Mouse (Mus musculus): ENCODE data around the gene Sgip1. TPM values are rescaled to one million over a fixed set of nuclear protein-coding genes. Genes with fewer than 3 reads are reported as not detected.

The Sgip1 gene
- total and polyA plus RNA-seq, 2 experiments from 2014 or later, result 51.4 to 78.0 TPM

DNA sequence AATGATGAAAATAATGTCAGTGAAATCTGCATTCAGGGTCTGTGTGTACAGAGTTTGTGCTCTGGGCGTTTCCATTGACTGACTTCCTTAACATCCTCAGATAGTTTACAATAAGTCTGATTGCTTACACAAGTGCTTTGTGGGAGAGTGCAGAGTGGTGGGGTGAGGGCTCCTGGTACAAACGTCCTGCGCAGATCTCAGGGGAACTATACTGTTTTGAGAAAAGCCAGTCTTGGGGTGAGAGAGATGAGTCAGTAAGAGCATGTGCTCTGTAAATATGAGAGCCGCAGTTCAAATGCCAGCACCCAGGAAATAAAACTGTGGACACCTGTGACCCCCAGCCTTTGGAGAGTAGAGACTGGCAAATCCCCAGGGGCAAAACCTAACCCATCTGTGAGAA, 80.7 kb downstream of the Sgip1 start:
- DNase-seq (ENCODE audit: low spot score) (no peak), ATAC-seq (ENCODE audit: low FRiP score) (no peak)
- no peaks in the 10 kb centered on the region for H3K4me1 ChIP-seq (ENCODE audit: insufficient read depth, low read length)
- H3K4me2 ChIP-seq (ENCODE audit: low read depth, low read length, poor library complexity, severe bottlenecking), result no peak overlapping the region
- WGBS, result 71% methylated on average over 4 of the region's 4 CpGs
- no peak overlapping the region for H3K9ac ChIP-seq (replicated peaks; ENCODE audit: low read length, poor library complexity, severe bottlenecking)
- H3K9me3 ChIP-seq (ENCODE audit: low read length), result no peaks in the 10 kb centered on the region
- no peaks in the 10 kb centered on the region for H3K27me3 ChIP-seq (ENCODE audit: insufficient read depth, low read length)
- no peak for TF ChIP-seq CTCF (IDR thresholded peaks at IDR 0.05)
- no peak overlapping the region for H3K4me3 ChIP-seq (ENCODE audit: low read depth, low read length)
- no peaks in the 10 kb centered on the region for H3K36me3 ChIP-seq (ENCODE audit: insufficient read depth, low read length)
- H3K27ac ChIP-seq (ENCODE audit: low read depth, low read length), result no peak overlapping the region

DNA sequence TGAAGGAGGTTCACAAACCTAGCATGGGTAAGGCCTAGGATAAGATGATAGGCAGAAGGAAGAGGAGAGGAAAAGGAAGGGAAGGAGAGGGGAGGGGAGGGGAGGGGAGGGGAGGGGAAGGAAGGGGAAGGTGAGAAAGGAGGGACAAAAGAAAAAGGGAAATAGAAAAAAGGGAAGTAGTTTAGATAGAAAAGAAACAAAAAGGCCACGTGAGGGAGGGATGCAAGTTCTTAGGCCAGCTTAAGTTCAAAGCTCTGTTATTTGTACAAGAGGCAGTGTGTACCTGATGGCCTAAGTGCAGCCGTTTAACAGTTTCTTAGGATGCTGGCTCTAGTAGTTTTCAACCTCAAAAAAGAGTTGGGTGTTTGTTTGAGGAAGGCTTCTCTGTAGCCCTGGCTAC, 83.4 kb downstream of the Sgip1 start:
- no peak for TF ChIP-seq CTCF (IDR thresholded peaks at IDR 0.05)
- no peak for ATAC-seq (ENCODE audit: low FRiP score)

DNA sequence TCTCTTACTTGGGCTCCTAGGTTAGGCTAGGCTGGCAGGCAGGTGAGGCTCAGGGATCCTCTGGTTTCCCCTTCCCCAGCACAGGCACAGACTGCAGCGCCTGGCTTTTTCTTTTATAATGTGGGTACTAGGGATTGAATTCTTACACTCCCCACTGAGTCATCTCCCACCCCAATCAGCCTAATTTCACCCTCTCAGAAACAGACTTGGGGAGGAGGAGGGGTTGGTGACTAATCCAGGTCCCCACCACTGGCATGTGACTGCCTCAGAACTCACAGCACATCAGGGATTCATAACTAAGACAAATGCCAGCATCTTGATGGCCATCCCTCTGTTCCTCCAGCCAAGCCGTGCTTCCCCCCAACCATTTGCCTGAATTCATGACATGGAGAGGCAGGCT, 85.1 kb downstream of the Sgip1 start:
- ATAC-seq (ENCODE audit: low FRiP score) (no peak), DNase-seq (ENCODE audit: low spot score) (no peak)
- no peak overlapping the region for H3K9ac ChIP-seq (replicated peaks; ENCODE audit: low read length, poor library complexity, severe bottlenecking)
- no peak overlapping the region for H3K27ac ChIP-seq (ENCODE audit: low read depth, low read length)
- H3K4me1 ChIP-seq (ENCODE audit: insufficient read depth, low read length), result no peaks in the 10 kb centered on the region
- no peak overlapping the region for H3K4me3 ChIP-seq (ENCODE audit: low read depth, low read length)
- H3K27me3 ChIP-seq (ENCODE audit: insufficient read depth, low read length), result no peaks in the 10 kb centered on the region
- 58% methylated on average over 2 of the region's 2 CpGs for WGBS
- no peak overlapping the region for H3K4me2 ChIP-seq (ENCODE audit: low read depth, low read length, poor library complexity, severe bottlenecking)
- no peaks in the 10 kb centered on the region for H3K36me3 ChIP-seq (ENCODE audit: insufficient read depth, low read length)
- TF ChIP-seq CTCF (IDR thresholded peaks at IDR 0.05), result no peak
- H3K9me3 ChIP-seq (ENCODE audit: low read length), result no peaks in the 10 kb centered on the region

More for the DNA sequence above, 83.4 kb downstream of the Sgip1 start:
- Histone ChIP-seq H3K4me2 (ENCODE audit: low read depth, low read length, poor library complexity, severe bottlenecking) (no peak overlapping the region), H3K27me3 (ENCODE audit: insufficient read depth, low read length) (no peaks in the 10 kb centered on the region), H3K9ac (replicated peaks; ENCODE audit: low read length, poor library complexity, severe bottlenecking) (no peak overlapping the region), H3K4me1 (ENCODE audit: insufficient read depth, low read length) (no peaks in the 10 kb centered on the region), H3K36me3 (ENCODE audit: insufficient read depth, low read length) (no peaks in the 10 kb centered on the region), H3K27ac (ENCODE audit: low read depth, low read length) (no peak overlapping the region), H3K4me3 (ENCODE audit: low read depth, low read length) (no peak overlapping the region), H3K9me3 (ENCODE audit: low read length) (no peaks in the 10 kb centered on the region)
- WGBS, result 74% methylated on average over 2 of the region's 2 CpGs
- DNase-seq (ENCODE audit: low spot score), result no peak

DNA sequence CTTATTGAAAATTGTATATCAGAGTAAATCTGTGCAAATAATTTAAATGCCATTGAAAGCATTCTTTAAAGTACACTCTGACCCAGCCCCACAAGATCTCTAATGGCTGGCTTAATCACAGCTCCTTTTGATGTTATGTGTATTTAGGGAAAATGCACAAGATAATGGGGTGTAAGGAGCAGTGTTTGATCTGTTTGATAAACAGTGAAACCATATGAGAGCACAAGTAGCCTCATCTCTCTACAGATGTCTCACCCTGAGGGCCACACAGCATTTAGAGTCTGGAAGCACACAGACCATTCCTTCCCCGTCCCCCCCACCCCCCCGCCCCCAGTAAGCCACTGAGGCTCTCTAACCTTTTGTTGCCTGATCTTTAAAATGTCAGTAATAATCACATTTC, 87.4 kb downstream of the Sgip1 start:
- DNase-seq (ENCODE audit: low spot score) (no peak), ATAC-seq (ENCODE audit: low FRiP score) (no peak)
- Histone ChIP-seq H3K4me2 (ENCODE audit: low read depth, low read length, poor library complexity, severe bottlenecking) (no peak overlapping the region), H3K36me3 (ENCODE audit: insufficient read depth, low read length) (no peaks in the 10 kb centered on the region), H3K27me3 (ENCODE audit: insufficient read depth, low read length) (no peaks in the 10 kb centered on the region), H3K27ac (ENCODE audit: low read depth, low read length) (no peak overlapping the region), H3K9ac (replicated peaks; ENCODE audit: low read length, poor library complexity, severe bottlenecking) (no peak overlapping the region), H3K4me1 (ENCODE audit: insufficient read depth, low read length) (no peaks in the 10 kb centered on the region), H3K4me3 (ENCODE audit: low read depth, low read length) (no peak overlapping the region), H3K9me3 (ENCODE audit: low read length) (no peaks in the 10 kb centered on the region)
- 81% methylated on average over 2 of the region's 2 CpGs for WGBS
- TF ChIP-seq CTCF (IDR thresholded peaks at IDR 0.05), result no peak

DNA sequence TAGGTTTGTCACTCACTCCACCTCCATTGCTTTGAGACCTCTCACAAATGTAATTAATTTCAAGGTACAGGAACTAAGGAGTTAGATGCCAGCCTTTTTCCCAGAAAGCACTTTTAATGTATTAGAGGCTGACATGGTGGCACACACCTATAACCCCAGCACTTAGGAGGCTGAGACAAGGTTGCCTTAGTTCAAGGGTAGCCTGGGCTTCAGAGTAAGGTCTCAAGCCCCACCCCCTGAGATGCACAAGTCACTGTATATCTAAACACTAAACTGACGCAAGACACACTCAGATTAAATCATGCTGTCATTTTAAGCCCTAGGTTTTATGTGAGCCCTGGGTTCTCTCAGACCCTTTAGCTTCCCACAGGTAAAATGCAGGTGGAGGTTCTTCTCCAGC, 92.1 kb downstream of the Sgip1 start:
- Histone ChIP-seq H3K27me3 (ENCODE audit: insufficient read depth, low read length) (no peaks in the 10 kb centered on the region), H3K4me2 (ENCODE audit: low read depth, low read length, poor library complexity, severe bottlenecking) (no peak overlapping the region), H3K4me1 (ENCODE audit: insufficient read depth, low read length) (no peaks in the 10 kb centered on the region), H3K9me3 (ENCODE audit: low read length) (no peaks in the 10 kb centered on the region), H3K27ac (ENCODE audit: low read depth, low read length) (no peak overlapping the region), H3K9ac (replicated peaks; ENCODE audit: low read length, poor library complexity, severe bottlenecking) (no peak overlapping the region), H3K36me3 (ENCODE audit: insufficient read depth, low read length) (no peaks in the 10 kb centered on the region), H3K4me3 (ENCODE audit: low read depth, low read length) (no peak overlapping the region)
- WGBS, result 80% methylated on average over 1 of the region's 1 CpGs
- no peak for DNase-seq (ENCODE audit: low spot score)
- no peak for ATAC-seq (ENCODE audit: low FRiP score)
- TF ChIP-seq CTCF (IDR thresholded peaks at IDR 0.05), result no peak

DNA sequence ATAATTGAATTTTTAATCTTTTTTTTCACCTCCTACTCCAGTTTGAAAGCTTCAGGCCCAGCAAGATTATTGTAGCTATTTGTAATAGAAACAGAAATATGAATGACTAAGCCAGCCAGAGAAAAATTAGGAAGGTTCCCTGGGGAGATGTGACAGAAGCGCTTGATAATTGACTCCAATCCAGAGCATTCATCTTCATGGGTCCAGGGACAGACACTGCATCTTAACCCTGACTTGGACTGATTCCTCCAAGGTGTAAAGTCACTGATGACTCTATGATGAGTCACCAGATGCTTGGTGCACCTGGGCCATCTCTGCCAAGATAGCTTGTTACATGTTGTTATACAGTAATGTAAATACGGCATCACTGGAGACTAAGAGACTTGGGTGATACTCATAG, 92.6 kb downstream of the Sgip1 start:
- Histone ChIP-seq H3K4me1 (ENCODE audit: insufficient read depth, low read length) (no peaks in the 10 kb centered on the region), H3K9ac (replicated peaks; ENCODE audit: low read length, poor library complexity, severe bottlenecking) (no peak overlapping the region), H3K4me2 (ENCODE audit: low read depth, low read length, poor library complexity, severe bottlenecking) (no peak overlapping the region), H3K4me3 (ENCODE audit: low read depth, low read length) (no peak overlapping the region), H3K27ac (ENCODE audit: low read depth, low read length) (no peak overlapping the region), H3K9me3 (ENCODE audit: low read length) (no peaks in the 10 kb centered on the region), H3K36me3 (ENCODE audit: insufficient read depth, low read length) (no peaks in the 10 kb centered on the region), H3K27me3 (ENCODE audit: insufficient read depth, low read length) (no peaks in the 10 kb centered on the region)
- no peak for TF ChIP-seq CTCF (IDR thresholded peaks at IDR 0.05)
- ATAC-seq (ENCODE audit: low FRiP score) (no peak), DNase-seq (ENCODE audit: low spot score) (peak; percentile 14)
- 81% methylated on average over 2 of the region's 2 CpGs for WGBS

All from midbrain, postnatal 0 days (tissue).